Mouse (Mus musculus): ENCODE measurements around the gene Cyfip2. TPM values are rescaled to one million over a fixed set of nuclear protein-coding genes. Genes with fewer than 3 reads are reported as not detected.
A peak's percentile ranks its signal among the peaks of the same experiment; 100 is the strongest.

Cyfip2 gene
- total RNA-seq, 1 experiment from 2014 or later = 47.7 TPM

DNA sequence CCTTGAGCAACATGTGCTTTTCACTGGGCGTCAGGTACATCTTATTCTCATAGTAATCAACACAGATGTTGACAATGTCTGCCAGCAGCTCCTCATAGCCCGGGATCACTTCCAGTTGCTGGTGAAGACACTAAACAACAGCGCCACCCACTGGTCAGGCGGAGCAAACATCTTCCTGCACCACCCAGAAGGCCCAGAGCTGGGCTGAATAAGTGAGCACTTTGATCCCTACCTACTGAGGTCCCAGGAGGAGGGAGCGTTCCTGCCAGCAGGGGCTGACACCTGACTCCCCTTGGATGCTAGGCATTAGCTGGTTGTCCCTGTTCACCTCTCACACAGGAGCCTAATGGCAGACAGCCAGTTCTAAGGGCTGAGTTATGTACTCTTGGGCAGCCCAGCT is 35.9 kb downstream of the Cyfip2 start:
- peak; percentile 83 for DNase-seq

DNA sequence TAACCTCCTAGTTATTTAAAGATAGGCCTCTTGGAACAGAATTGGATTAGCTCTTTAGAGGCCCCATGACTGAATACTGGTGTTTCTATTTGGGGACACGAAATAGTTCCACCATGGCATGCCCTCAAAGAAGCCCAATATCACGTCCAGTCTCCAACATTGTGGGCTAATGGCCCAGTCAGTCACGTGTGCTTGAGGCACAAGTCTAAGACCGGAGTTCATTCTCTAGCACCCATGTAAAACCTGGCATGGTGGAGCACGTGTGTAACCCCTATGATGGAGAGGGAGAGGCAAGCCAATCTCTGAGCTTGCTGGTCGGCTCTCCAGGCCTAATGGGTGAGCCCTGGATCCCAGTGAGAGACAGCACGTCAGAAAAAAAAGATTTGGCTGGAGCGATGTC is 36.5 kb downstream of the Cyfip2 start:
- DNase-seq = no peak

DNA sequence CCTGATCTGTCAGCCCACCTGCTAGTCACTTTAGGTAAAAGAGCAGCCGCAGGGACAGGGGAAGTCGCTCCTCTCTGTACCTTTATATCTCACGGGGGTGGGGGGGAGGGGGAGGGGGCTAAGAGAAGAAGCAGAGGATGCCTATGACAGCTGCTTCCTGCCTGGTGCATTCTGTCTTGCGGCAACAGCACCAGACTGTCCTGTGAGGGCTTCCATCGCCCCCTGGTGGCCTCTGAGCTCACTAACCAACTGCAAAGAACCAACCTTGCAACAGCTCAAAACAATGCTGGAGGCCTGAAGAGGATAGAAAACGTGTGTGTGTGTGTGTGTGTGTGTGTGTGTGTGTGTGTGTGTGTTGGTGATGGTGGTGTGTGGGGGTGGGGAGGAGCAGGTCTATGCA is 37.4 kb downstream of the Cyfip2 start:
- peak; percentile 90 for DNase-seq

DNA sequence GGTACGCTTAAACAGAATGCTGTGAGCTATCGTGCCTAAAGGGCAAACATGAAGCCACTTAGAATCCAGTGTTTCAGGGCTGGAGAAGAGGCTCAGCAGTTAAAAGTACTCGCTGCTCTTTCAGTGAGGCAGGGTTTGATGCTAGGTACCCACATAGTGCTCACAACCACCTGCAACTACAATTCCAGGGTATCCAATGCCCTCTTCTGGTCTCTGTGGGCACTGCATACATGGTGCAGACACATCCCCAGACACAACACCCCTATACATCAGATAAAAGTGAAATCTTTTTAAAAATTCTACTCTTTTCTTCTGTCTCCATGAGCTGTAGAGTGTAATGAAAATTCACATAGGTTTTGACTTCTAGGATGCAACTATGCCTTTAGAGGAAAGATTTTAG is 38.7 kb downstream of the Cyfip2 start:
- peak; percentile 3 for DNase-seq

DNA sequence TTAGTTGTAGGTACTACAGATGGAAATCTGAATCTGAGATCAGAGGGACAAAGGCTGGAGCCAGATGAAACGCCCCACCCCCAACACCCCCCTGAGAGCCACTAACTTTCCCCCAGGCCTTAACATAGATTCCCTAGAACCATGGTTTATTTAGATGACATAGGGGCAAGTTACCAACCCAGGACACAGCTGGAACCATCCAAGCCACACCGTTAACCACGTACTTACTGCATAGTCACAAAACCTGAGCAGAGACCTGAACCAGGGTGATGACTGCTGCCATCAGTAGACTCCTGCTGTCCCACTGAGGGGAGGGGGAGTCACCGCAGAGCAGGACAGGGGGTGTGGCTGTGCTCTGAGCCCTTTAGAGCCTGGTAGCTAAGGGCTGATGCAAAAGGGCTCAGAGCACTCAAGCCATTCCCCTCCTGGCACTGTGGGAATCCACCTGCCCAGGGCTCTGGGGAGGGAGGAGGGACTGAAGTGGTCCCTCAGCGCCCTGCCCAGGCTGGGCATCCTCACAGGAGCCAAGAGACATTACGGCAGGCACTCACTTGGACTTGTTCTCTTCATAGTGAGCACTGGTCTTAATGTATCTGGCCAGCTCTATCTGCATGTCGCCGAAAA is 40.5 kb downstream of the Cyfip2 start:
- DNase-seq = peak; percentile 2

DNA sequence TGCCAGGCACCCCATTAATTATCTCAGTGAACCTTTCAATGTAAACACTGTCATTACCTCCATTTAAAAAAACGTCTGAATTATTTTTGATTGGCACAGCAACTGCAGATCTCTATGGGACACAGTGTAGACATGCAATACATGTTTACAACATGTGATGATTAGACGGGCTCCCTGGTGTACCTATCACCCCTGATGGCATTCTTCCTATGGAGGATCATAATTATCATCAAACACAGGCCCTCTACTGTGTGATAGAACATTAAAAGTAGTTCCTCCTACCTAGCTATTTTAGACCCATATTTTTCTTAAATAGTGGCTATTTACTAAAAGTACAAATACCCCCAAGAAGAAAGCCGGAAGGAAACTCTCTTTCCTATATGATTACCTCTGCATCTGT is 42.8 kb downstream of the Cyfip2 start:
- no peak for DNase-seq

DNA sequence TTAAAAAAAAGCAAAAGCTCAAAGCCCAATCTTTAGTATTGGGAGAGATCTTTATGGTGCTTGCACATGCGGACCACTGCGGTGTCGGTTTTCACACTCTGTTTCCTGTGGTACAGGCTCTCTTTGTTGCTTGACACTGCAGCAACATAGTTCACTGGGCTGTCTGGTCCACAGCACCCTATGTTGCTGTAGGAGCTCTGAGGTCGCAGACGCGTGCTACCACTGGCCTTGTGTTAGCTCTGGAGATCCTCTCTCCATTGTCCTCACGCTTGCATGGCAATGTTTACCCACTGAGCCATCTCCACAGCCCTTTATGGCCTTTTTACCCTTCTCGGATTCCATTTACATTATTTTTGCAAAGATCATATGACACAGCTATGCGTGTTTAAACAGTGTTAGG is 43.3 kb downstream of the Cyfip2 start:
- DNase-seq = no peak

DNA sequence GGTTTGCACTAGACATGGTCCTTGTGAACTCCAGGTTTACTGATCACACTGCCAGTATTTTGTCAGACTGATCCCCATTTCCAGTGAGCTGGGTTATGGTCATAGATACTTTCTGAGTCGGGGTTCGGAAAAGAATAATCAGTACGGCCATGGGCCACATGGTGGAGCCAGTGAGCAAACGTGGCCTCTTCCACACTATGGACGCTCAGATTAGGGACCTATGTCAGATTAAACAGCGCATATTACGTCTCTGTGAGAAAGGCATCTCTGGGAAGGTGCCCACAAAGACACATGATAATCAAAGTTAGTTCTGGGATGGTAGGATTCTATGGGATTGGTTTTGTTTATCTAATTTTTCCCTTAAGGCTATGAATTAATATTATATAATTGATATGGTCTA is 43.7 kb downstream of the Cyfip2 start:
- peak; percentile 65 for DNase-seq

DNA sequence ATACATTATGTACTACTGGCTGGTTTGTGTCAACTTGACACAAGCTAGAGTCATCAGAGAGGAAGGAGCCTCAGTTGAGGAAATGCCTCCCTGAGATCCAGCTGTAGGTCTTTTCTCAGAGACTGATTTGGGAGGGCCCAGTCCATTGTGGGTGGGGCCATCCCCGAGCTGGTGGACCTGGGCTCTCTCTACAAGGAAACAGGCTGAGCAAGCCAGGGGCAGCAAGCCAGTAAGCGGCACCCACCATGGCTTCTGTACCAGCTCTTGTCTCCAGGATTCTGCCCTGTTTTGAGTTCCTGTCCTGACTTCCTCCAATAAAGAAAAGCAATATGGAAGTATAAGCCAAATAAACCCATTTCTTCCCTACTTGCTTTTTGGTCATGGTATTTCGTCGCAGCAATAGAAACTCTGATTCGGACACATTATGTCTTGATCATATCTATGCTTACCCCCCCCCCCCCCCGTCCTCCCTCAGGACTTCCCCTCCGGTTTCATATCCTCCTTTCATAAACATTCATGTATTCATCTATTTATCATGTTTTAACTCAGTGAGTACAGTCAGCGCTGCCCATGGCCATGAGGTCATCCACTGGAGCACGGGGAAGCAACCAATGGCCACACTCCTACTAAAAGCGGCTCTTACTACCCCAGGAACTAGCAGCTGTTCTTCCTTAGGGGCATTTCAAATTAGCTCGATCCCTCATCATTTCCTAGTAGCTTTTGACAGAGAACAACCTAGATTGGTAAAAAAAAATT is 47.5 kb downstream of the Cyfip2 start:
- peak; percentile 4 for DNase-seq

DNA sequence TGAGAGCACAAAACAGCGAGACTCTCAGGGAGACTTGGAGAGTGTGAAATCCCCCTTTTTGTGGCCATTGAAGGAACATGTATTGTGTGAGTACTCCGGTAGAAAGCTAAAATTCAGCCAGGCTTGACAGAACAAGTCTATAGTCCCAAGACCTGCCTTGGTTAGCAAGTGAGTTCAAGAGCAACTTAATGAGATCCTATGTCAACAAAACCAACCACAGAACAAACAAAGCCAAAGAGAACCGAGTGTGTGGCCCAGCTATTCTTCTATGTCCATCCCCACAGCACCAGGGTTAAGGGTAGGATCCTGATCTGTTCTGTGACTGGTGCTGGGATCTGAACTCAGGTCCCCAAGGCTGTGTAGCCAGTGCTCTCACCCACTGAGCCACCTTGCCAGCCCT is 48.1 kb downstream of the Cyfip2 start:
- DNase-seq = peak; percentile 0

DNA sequence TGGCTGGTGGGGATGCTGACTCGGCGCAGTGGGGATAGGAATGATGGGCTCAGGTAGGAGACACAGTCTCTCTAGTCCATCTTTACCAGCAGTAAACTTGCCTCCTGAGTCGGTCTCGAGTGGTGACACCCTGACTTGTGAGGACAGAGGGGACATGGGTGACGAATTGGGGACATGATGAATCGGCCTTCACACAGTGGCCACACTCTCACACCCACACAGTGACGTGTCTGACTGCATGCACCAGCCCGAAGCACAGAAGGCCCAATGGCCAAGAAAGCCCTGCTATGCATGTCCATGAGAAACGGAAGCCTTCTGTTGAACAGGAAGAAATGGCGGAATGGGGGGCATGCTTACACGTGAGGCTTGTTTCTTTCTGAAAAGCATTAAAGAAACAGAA is 49.4 kb downstream of the Cyfip2 start:
- peak; percentile 36 for DNase-seq

DNA sequence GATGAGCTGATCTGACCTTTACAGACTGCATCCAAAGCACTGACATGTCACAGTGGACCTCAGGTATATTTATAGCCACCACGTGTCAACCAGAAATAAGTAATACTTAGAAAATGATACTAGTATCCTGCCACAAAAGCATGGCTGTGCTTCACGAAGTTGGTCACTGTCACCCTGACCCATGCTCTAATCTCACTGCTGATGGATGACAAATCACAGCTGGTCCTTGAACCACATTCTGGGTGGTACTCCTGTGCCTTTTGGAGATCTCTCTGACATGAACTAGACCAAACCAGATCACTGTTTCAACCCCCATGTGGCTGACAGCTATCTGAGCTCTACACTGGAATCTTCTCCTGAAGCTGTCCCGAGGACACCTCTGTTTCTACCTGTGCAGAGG is 49.8 kb downstream of the Cyfip2 start:
- peak; percentile 58 for DNase-seq

DNA sequence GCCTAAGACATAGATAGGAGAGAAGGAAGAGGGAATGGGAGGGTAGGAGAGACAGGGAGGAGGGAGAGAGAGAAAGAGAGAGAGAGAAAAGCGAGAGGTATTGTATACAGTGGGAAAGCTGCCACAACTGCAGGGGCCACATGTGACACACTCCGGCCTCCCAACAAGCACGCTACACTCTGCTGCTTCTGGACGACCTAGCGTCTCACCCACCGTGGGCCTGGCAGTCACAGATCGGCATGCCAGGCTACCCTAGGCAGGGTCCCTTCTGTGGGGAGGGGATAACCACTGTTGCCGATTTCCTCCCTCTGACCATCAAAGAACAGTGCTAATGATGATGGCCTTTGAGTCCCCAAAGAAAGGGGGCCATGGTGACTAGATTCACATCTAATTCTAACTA is 53.9 kb downstream of the Cyfip2 start:
- no peak for DNase-seq

DNA sequence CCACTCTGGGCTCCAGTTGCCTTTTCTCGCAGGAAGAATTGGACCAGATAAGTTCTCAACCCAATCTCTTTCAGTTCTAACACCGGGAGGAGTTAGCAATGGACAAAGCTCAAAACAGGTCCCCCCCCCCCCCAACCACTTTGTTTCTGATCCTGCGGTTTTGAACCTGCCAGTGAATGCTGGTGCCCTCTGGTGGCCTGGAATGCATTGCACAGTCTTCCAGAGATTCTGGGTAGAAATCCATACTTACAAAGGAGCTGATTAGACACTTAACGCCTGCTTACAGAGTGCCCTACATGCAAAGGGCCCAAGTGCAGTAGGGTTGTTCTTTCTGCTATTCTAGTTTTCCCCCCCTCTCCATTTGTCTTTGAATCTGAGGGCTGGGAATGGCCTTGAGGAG is 54.5 kb downstream of the Cyfip2 start:
- peak; percentile 39 for DNase-seq

DNA sequence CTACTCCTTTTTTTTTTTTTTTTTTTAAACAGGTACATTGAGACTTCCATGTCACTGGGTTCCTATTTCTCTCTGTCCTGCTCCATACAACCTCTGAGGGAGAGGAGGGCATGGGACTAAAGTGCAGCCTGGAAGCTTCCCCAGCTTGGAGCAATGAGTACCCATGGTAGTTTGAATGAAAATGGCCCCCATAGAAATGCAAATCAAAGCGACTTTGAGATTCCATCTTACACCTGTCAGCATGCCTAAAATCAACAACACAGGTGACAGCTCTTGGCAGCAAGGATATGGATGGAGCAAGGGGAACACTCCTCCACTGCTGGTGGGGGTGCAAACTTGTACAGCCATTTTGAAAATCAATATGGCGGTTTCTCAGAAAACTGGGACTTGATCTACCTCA is 57.4 kb downstream of the Cyfip2 start:
- DNase-seq = no peak

DNA sequence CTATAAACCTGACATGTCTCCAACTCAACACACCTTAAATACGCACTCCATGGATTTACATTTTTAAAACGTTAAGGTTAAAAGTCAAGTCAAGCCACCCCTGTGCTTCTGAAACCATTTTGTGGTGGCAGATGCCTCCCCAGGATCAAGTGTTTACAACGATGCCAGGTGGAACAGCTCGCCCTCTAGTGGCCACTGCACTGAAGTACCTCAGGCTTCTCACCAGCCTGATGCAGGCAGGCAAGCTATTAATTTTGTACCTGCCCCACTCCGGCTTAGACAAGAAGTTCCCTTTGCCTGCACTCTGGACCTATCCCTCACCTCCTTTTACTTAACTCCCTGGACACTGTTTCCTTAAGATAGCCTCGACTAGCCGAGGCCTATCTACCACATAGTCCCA is 60.7 kb downstream of the Cyfip2 start:
- DNase-seq = peak; percentile 78

DNA sequence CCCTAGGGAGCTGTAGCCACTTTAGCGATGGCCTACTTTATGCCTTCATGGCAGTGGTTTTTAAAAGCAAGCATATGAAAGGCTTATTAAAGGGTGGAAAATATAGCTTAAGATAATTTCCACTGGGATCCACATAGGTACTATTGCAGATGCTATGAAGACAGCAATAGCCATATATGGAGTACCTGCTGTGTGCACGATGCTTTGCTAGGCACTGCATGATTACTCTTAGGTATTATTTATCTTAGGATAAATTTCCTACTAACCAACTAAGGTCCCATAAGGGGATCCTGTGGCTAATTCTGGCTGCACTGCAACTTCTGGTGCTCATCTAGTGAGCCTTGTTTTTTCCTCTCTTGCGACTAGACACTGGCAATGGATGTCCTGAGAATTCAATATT is 64.3 kb downstream of the Cyfip2 start:
- DNase-seq = no peak

DNA sequence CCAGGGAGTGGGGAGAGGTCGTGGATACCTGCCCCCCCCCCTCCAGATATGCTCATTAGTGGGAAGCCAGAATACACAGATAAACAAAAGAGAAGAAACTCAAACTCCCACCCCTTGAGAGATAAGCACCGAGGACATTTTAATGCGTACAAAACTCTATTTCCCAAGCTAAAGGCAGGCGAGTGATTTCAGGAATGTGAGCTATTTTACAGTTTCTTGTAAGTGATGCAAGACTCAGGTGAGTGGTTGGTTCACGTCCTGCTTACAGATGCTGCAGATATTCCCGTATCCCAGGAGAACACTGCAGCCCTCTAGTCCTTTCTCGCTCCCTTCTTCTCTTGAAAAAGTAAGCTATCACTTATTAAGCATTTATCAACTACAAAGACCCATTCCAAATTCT is 66.3 kb downstream of the Cyfip2 start:
- DNase-seq = no peak

DNA sequence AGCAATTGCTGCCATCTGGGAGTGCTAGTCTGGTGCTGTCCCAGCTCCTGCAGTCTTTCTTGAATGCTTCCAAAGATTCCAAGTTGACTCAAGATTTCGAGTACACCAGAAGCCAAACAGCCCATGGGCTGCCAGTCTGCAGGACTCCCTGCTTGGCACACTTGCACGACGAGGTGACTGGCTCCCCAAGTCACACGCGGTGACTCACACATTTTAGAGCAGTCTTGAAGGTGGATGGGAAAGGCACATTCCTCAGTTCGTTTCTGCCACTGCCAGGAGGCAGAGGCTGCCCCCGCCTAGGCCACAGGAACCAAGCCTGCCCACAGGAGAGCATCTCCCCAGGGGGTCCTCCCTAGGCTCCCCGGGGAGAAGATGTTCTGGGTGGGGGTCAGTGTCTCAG is 66.7 kb downstream of the Cyfip2 start:
- no peak for DNase-seq

DNA sequence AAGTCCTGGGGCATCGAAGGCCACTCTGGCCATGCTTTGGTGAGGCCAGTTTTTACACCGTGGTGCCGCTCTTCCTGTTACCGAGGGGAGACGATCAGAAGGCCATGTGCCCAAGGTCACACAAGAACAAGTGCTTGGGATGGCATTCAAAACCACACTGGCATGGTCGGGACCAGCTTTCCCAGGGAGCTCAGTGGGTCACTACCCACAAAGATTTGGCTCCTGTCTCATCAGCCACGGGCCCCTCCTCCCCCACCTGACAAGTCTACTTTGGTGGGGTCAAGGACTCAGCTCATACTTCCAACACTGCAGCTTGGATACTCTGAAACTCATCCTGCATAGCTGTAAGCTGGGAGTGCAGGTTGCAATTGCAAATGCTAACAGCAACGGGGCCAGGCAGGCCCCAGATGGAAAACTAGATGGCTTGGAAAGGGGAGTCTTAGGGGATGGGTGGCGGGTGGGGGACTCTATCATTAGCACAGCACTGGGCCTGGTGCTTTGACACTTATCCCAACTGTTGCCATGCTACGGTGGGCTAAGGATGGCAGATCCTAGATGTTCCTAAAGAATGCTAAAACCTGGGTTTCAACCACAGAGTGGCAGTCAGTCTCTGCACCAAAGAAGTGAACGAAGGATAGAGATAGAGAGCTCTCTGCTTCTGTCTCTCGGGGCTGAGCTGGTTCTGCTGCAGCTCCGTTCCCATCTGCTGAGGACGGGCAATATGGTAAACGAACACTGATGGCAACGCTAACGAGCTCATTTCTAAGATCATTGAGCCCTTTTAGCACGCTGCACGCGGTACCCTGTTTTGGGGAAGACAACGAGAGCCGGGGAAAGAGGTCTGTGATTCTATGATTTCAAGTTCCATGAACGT is 67.7 kb downstream of the Cyfip2 start:
- DNase-seq = peak; percentile 29

DNA sequence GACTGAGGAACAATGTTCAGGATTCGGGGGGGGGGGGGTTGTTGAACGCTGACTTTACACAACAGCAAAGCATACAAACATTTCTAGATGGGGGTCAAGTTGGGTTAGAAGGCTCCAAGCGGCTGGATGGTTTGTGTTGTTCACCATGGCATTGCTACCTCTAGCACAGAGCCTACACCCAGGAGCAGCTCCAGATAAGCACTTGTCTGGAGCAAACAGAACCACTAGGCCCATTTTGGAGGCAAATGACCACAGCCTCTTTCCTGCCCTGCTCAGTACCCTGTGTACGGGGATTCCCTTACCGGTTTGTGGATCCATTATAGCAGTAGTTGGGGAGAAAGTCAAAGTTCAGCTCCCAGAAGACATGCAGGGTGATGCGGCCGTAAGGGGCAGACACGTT is 70.7 kb downstream of the Cyfip2 start:
- DNase-seq = no peak

DNA sequence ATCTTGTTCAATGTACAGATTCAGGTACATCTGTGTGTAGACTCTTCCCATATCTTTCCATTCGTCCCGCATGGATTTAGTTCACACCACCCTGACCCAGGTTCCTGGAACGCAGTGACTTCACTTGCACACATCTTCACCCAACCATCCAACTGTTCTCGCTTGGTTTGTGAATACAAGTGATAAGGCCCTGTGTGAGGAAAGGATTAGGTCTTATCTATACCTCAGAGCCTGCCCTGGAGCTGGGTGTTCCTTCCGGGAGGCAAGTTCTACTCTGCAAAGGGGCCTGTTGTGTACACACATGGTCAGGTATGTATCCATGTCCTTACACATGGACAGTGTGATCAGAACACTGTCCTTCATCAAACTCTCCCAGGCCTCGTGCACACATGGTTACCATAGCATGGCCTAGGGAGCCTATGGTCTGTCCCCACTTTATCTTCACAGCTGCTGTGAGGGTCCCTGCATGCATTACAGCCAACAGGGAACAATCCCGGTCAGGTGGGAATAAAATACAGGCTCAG is 71.4 kb downstream of the Cyfip2 start:
- no peak for DNase-seq

DNA sequence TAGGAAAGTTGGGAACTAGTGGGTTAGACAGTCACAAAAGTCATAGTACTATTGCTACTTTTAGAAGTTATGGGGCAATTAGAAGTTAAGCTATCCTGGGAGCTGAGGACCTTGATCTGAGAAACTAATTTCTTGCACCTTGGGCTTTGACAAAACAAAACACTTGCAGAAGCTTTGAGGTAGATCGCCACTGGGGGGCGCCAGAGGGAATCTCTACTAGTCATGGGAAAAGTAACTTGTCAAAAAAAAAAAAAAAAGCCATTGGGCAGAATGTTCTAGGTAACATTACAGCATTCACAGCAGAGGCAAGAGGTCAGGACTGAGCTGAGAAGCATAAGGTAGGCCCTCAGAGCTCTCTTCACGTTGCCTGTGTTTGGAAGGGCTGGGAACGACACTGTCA is 75.7 kb downstream of the Cyfip2 start:
- peak; percentile 89 for DNase-seq
